Mouse (Mus musculus) kidney, embryonic 16.5 days (tissue): ENCODE data around the gene Thrb. TPM values are rescaled to one million over a fixed set of nuclear protein-coding genes. Genes with fewer than 3 reads are reported as not detected.

Source experiments
- ATAC-seq: fragments of 200-750 bp; cut with Nextera tagmentation; 2 replicates; pipeline ENCODE4 v1.8.0; 2017; ENCODE audit warnings: moderate TSS enrichment; ENCODE audit not compliant: low FRiP score, low TSS enrichment
- H3K27ac ChIP-seq: fragments of 300-500 bp; sonication (generic); 2 replicates; pipeline ENCODE4 v1.5.1; 2014; ENCODE audit warnings: low read length
- H3K27me3 ChIP-seq: fragments of 300-500 bp; sonication (generic); 2 replicates; pipeline ENCODE4 v1.6.1; 2014; ENCODE audit warnings: low read length, control low read depth, mixed read lengths; ENCODE audit not compliant: insufficient read depth
- H3K36me3 ChIP-seq: fragments of 300-500 bp; sonication (generic); 2 replicates; pipeline ENCODE4 v1.6.1; 2014; ENCODE audit warnings: low read length, control low read depth, mixed read lengths; ENCODE audit not compliant: insufficient read depth
- H3K4me1 ChIP-seq: fragments of 300-500 bp; sonication (generic); 2 replicates; pipeline ENCODE4 v1.6.1; 2014; ENCODE audit warnings: low read length, control low read depth, mixed read lengths; ENCODE audit not compliant: insufficient read depth
- H3K4me2 ChIP-seq: fragments of 300-500 bp; sonication (generic); replicated peaks from 2 replicates; pipeline ENCODE4 v1.6.1; 2014; ENCODE audit warnings: low read depth, low read length
- H3K4me3 ChIP-seq: fragments of 300-500 bp; sonication (generic); 2 replicates; pipeline ENCODE4 v1.5.1; 2014; ENCODE audit warnings: mild to moderate bottlenecking, low read length
- H3K9ac ChIP-seq: fragments of 300-500 bp; sonication (generic); replicated peaks from 2 replicates; pipeline ENCODE4 v1.6.1; 2014; ENCODE audit warnings: low read length
- H3K9me3 ChIP-seq: fragments of 300-500 bp; sonication (generic); 2 replicates; pipeline ENCODE4 v1.6.1; 2016; ENCODE audit warnings: low read length, control low read depth
- WGBS: fragments of 180-500 bp; shearing (Covaris S2); extraction: QIAGEN DNeasy Blood & Tissue Kit; methylation state at CpG from one replicate; pipeline ENCODE4 v1.1.7; 2014; 5-methylcytosine and 5-hydroxymethylcytosine counted together
- polyA plus RNA-seq: library from polyadenylated mRNA; unstranded; fragments of >200 nt; fragmentation: Nextera tagmentation; extraction: Ambion mirVana; gene quantifications from 2 replicates; pipeline ENCODE4 v1.2.1, GENCODE M21; 2015

Thrb gene
- polyA plus RNA-seq, 1 experiment from 2014 or later = 2.1 TPM

DNA sequence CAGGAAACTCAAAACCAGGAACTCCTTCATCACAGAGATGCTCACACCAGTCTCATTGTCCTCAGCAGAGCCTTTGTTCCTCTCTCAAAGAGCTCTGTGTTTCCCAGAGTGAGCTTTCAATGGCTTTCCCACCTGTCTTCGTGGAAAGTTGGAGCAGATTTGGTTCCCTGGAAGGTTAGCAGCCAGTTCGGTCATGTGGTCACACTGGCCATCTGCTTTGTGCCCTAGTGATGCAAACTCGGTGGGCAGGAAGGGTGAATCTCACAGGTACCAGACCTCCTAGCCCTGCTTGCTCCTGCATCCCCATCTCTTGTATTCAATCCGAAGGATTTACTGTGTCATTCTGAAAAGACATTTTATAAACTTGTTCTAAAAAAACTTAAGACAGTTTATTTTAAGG is 151.0 kb downstream of the Thrb start:
- H3K4me3 ChIP-seq = no peak overlapping the region
- ATAC-seq = no peak
- WGBS = 82% methylated on average over 4 of the region's 4 CpGs

DNA sequence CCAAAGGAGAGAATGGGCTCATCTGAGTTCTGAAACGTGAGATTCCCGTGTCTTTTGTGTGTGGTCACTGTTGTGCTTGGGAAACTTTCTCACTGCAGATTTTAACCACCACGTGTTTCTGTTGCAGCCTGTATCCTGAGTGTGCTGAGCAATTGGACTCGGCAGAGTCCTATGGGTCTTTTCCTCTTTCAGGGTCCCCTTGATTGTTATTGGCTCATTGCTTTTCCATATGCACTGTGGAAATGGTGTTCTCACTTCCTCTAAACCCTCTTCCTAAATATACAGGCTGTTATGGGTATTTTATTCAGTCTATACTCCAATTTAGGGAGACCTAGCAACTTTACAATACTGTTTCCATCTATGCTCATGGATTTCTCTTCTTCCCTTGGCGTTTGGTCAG is 152.4 kb downstream of the Thrb start:
- Histone ChIP-seq H3K4me3 (no peak overlapping the region), H3K4me2 (no peak overlapping the region), H3K9ac (no peak overlapping the region), H3K36me3 (no peaks in the 10 kb centered on the region), H3K9me3 (no peaks in the 10 kb centered on the region), H3K27ac (no peak overlapping the region), H3K27me3 (no peaks in the 10 kb centered on the region), H3K4me1 (no peaks in the 10 kb centered on the region)
- WGBS = 77% methylated on average over 5 of the region's 5 CpGs
- ATAC-seq = no peak

More for the DNA sequence above, 151.0 kb downstream of the Thrb start:
- H3K9me3 ChIP-seq = no peaks in the 10 kb centered on the region
- no peak overlapping the region for H3K4me2 ChIP-seq
- H3K9ac ChIP-seq = no peak overlapping the region
- H3K4me1 ChIP-seq = no peaks in the 10 kb centered on the region
- no peaks in the 10 kb centered on the region for H3K36me3 ChIP-seq
- no peak overlapping the region for H3K27ac ChIP-seq
- no peaks in the 10 kb centered on the region for H3K27me3 ChIP-seq

DNA sequence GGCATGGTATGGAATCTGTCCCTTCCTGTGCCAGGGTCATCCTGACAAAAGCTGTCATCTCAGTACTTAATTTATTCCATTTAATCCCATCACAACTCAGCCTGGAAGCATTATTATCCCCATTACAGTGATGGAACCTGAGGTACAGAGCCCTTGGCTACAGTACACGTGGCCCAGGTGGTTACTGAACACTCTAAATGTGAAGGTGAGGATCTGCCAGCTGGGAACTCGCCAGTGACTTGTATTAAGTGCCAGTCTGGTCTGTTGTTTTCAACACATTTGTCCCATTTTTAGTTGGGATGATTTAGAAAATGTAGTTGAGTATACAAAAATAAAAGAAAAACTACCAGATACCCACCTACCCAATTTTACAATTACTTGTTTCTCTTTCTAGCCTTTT is 155.0 kb downstream of the Thrb start:
- no peaks in the 10 kb centered on the region for H3K9me3 ChIP-seq
- 68% methylated on average over 2 of the region's 2 CpGs for WGBS
- no peaks in the 10 kb centered on the region for H3K27me3 ChIP-seq
- no peak overlapping the region for H3K9ac ChIP-seq
- H3K4me2 ChIP-seq = no peak overlapping the region
- H3K27ac ChIP-seq = no peak overlapping the region
- H3K4me1 ChIP-seq = no peaks in the 10 kb centered on the region
- H3K36me3 ChIP-seq = no peaks in the 10 kb centered on the region
- ATAC-seq = no peak
- H3K4me3 ChIP-seq = no peak overlapping the region

DNA sequence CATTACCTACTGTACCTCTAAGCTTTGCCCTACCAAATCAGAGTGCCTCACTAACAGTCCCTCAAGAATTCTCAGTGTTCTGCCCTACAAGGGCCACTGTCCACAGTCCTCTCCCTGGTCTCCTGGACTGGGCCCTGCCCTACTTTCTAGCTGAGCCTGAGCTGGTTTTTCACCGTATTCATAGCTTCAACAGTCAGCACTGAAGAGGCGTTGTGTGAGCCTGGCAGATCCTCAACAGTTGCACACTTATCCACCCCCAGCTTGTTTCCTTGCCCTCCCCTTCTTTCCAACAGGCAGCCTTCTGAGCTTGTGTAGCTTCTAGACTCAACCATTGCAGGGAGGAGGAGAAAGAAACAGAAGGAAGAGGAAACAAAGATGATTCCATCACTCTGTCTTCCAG is 158.0 kb downstream of the Thrb start:
- WGBS = 96% methylated on average over 2 of the region's 2 CpGs
- ATAC-seq = no peak

GRCm38 (mm10) chr14:17822754-17823153 is 162.7 kb downstream of the Thrb start:
- H3K36me3 ChIP-seq = no peaks in the 10 kb centered on the region
- 83% methylated on average over 7 of the region's 7 CpGs for WGBS
- no peak overlapping the region for H3K4me3 ChIP-seq
- no peak overlapping the region for H3K27ac ChIP-seq
- H3K9me3 ChIP-seq = no peaks in the 10 kb centered on the region
- no peak overlapping the region for H3K4me2 ChIP-seq
- no peaks in the 10 kb centered on the region for H3K27me3 ChIP-seq
- no peaks in the 10 kb centered on the region for H3K4me1 ChIP-seq
- no peak overlapping the region for H3K9ac ChIP-seq
- no peak for ATAC-seq

More for the DNA sequence above, 158.0 kb downstream of the Thrb start:
- Histone ChIP-seq H3K27me3 (no peaks in the 10 kb centered on the region), H3K4me1 (no peaks in the 10 kb centered on the region), H3K4me2 (no peak overlapping the region), H3K9me3 (no peaks in the 10 kb centered on the region), H3K9ac (no peak overlapping the region), H3K4me3 (no peak overlapping the region), H3K27ac (no peak overlapping the region), H3K36me3 (no peaks in the 10 kb centered on the region)

DNA sequence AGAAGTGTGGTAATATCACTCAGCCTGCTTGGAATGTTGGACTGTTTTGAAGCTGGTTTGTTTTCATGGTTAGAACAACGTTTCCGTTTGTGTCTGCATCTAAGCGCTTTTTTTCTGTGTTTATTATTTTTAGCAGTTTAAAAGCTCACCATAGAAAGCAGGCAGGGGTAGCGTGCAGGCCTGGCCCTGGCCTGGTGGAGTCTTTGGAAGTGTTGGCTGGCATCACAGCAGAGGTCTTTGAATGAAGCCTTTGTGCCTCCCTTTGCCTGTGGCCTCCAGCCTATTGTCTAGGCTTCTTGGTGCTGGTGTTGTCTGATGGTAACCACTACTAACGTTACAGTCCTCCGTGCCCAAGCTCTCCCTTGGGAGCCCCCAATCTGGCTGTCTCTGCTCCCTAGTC is 167.3 kb downstream of the Thrb start:
- Histone ChIP-seq H3K4me2 (no peak overlapping the region), H3K9ac (no peak overlapping the region), H3K9me3 (no peaks in the 10 kb centered on the region), H3K27me3 (no peaks in the 10 kb centered on the region), H3K4me3 (no peak overlapping the region), H3K27ac (no peak overlapping the region), H3K36me3 (no peaks in the 10 kb centered on the region), H3K4me1 (no peaks in the 10 kb centered on the region)
- ATAC-seq = no peak
- WGBS = 60% methylated on average over 6 of the region's 6 CpGs

DNA sequence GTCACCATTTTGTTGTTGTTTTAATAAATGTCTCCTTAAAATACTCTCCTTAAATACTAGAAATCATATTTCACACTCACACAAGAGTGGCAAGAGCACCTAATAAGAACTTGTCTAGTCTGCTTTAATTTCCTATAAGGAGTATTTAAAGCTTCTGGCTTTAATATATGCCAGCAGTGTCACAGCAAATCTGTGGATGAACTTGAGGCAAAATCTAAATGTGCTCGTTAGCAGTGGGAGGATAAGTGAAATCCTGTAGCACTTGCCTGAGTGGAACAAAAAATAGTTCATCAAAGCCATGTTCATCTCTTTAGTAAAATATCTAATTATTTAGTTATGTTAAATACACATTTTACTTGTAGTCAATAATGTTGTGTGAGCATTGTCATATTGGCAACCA is 175.7 kb downstream of the Thrb start:
- no peaks in the 10 kb centered on the region for H3K9me3 ChIP-seq
- ATAC-seq = no peak
- H3K4me2 ChIP-seq = no peak overlapping the region
- 70% methylated on average over 1 of the region's 1 CpGs for WGBS
- no peak overlapping the region for H3K9ac ChIP-seq
- H3K27me3 ChIP-seq = no peaks in the 10 kb centered on the region
- H3K36me3 ChIP-seq = no peaks in the 10 kb centered on the region
- no peak overlapping the region for H3K4me3 ChIP-seq
- no peak overlapping the region for H3K27ac ChIP-seq
- no peaks in the 10 kb centered on the region for H3K4me1 ChIP-seq

DNA sequence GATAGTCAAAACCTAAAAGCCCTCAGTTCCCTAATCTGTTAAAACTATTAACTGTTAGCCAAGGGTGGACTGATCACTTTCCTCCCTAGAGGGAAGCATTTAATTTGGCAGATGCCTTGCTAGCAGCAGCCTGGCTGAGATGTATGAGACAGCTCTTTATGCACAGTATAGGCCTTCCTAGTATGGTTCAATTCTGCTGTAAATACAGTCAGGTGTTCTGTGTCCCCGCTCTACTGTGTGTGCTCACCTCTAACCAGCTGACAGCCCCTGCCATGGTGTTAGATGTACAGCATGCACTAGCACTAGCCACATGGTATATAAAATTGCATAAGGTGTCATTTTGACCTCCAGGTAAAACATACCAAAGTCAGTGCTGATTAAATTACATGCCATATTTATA is 176.7 kb downstream of the Thrb start:
- Histone ChIP-seq H3K4me1 (no peaks in the 10 kb centered on the region), H3K27ac (no peak overlapping the region), H3K9me3 (no peaks in the 10 kb centered on the region), H3K4me2 (no peak overlapping the region), H3K27me3 (no peaks in the 10 kb centered on the region), H3K4me3 (no peak overlapping the region), H3K9ac (no peak overlapping the region), H3K36me3 (no peaks in the 10 kb centered on the region)
- WGBS = 81% methylated on average over 1 of the region's 1 CpGs
- no peak for ATAC-seq

- no peak overlapping the region for H3K4me2 ChIP-seq
- no peak overlapping the region for H3K4me3 ChIP-seq
- peaks cover 4% of the 10 kb centered on the region for H3K4me1 ChIP-seq
- no peaks in the 10 kb centered on the region for H3K27me3 ChIP-seq
- no peak overlapping the region for H3K27ac ChIP-seq
- 80% methylated on average over 5 of the region's 5 CpGs for WGBS
- no peak overlapping the region for H3K9ac ChIP-seq
- no peaks in the 10 kb centered on the region for H3K36me3 ChIP-seq
- no peaks in the 10 kb centered on the region for H3K9me3 ChIP-seq
- no peak for ATAC-seq
These were observed 185.1 kb downstream of the Thrb start for GRCm38 (mm10) chr14:17845003-17845697.

- H3K4me3 ChIP-seq = no peak overlapping the region
- H3K4me1 ChIP-seq = peaks cover 10% of the 10 kb centered on the region
- H3K36me3 ChIP-seq = no peaks in the 10 kb centered on the region
- H3K27me3 ChIP-seq = no peaks in the 10 kb centered on the region
- ATAC-seq = no peak
- no peak overlapping the region for H3K4me2 ChIP-seq
- WGBS = 80% methylated on average over 6 of the region's 6 CpGs
- H3K27ac ChIP-seq = no peak overlapping the region
- no peak overlapping the region for H3K9ac ChIP-seq
- H3K9me3 ChIP-seq = no peaks in the 10 kb centered on the region
These were observed 185.8 kb downstream of the Thrb start for GRCm38 (mm10) chr14:17845871-17846270.
